ENCODE assay signal across 9 mouse cellular contexts in genomic region chr7:83564635-83565291, GRCm38 (mm10). TPM values are rescaled to one million over a fixed set of nuclear protein-coding genes. Genes with fewer than 3 reads are reported as not detected.
DNase-seq lines count a peak whose midpoint lies in the region; ATAC-seq lines count a peak whose summit lies in the region.
"Had no signal": no experiment of that assay in that cellular context is flagged by ENCODE, and none has a peak within 500 bp of the region (broad histone marks: within the 10 kb centered on the region; RNA-seq: fewer than 3 reads in every experiment).

No protein-coding gene starts in this region.

- peak; percentile 85 for ATAC-seq in kidney, embryonic 14.5 days (ENCODE audit: low FRiP score, low TSS enrichment)
- ATAC-seq in forebrain, embryonic 14.5 days, result no peak

- no peaks in the 10 kb centered on the region for H3K4me1 ChIP-seq in kidney, embryonic 14.5 days (ENCODE audit: control insufficient read depth, insufficient read depth, low read length)
- H3K4me1 ChIP-seq in forebrain, embryonic 14.5 days (ENCODE audit: control insufficient read depth, insufficient read depth, low read length), result no peaks in the 10 kb centered on the region

- no peak overlapping the region for H3K4me3 ChIP-seq in kidney, embryonic 14.5 days (ENCODE audit: low read length)
- no peak overlapping the region for H3K4me3 ChIP-seq in forebrain, embryonic 14.5 days (ENCODE audit: low read depth, low read length)
- H3K4me3 ChIP-seq: lung, embryonic 15.5 days had no signal

- no peaks in the 10 kb centered on the region for H3K9me3 ChIP-seq in kidney, embryonic 14.5 days (ENCODE audit: control insufficient read depth, low read length)
- H3K9me3 ChIP-seq in forebrain, embryonic 14.5 days (replicated peaks; ENCODE audit: control insufficient read depth, low read length), result no peaks in the 10 kb centered on the region
- H3K9me3 ChIP-seq: lung, embryonic 15.5 days had no signal

- WGBS in kidney, embryonic 14.5 days, result 33% methylated on average over 12 of the region's 12 CpGs
- WGBS in forebrain, embryonic 14.5 days, result 81% methylated on average over 12 of the region's 12 CpGs

- H3K27ac ChIP-seq in kidney, embryonic 14.5 days (ENCODE audit: low read depth, low read length), result peak overlapping the region; percentile 63
- H3K27ac ChIP-seq in forebrain, embryonic 14.5 days (ENCODE audit: low read depth, low read length), result no peak overlapping the region

- H3K4me2 ChIP-seq in kidney, embryonic 14.5 days (replicated peaks; ENCODE audit: low read depth, low read length), result no peak overlapping the region
- H3K4me2 ChIP-seq in forebrain, embryonic 14.5 days (ENCODE audit: low read length), result no peak overlapping the region
- H3K4me2 ChIP-seq: lung, embryonic 15.5 days had no signal

- DNase-seq in kidney, adult 11 months, result no peak
- DNase-seq in R1 (ENCODE audit: low read depth, low spot score), result peak; percentile 17
- DNase-seq in heart, postnatal 4 days, result peak; percentile 67
- DNase-seq in skeletal muscle tissue, adult 2 months (ENCODE audit: low read depth, low spot score), result peak; percentile 49
- DNase-seq in cerebellum, adult 18-20 months, result no peak
- DNase-seq in forebrain, embryonic 14.5 days (ENCODE audit: low spot score), result no peak
- DNase-seq in yolk sac, embryonic 10.5 days (ENCODE audit: low spot score), result no peak

- H3K27me3 ChIP-seq in kidney, embryonic 14.5 days (ENCODE audit: control insufficient read depth, insufficient read depth, low read length), result no peaks in the 10 kb centered on the region
- no peaks in the 10 kb centered on the region for H3K27me3 ChIP-seq in forebrain, embryonic 14.5 days (replicated peaks; ENCODE audit: control insufficient read depth, insufficient read depth, low read length)
- H3K27me3 ChIP-seq: lung, embryonic 15.5 days had no signal

- H3K36me3 ChIP-seq in kidney, embryonic 14.5 days (ENCODE audit: control insufficient read depth, insufficient read depth, low read length), result no peaks in the 10 kb centered on the region
- no peaks in the 10 kb centered on the region for H3K36me3 ChIP-seq in forebrain, embryonic 14.5 days (ENCODE audit: control insufficient read depth, insufficient read depth, low read length)
- H3K36me3 ChIP-seq: lung, embryonic 15.5 days had no signal

- no peak overlapping the region for H3K9ac ChIP-seq in kidney, embryonic 14.5 days (ENCODE audit: low read depth, low read length)
- no peak overlapping the region for H3K9ac ChIP-seq in forebrain, embryonic 14.5 days (ENCODE audit: low read length)
- H3K9ac ChIP-seq: lung, embryonic 15.5 days had no signal

RNA-seq across cellular contexts. Expression of gene Tmc3, which starts 20.0 kb away (rescaled TPM):
- 0.84 and 0.91 TPM in 2 replicates for polyA plus RNA-seq in kidney, embryonic 14.5 days (2014; fragmentation: Nextera tagmentation; extraction: Ambion mirVana)
- total RNA-seq in heart, postnatal 4 days (2021), result 1 to 10 TPM; 2.3 to 2.4 TPM
- polyA plus RNA-seq in forebrain, embryonic 14.5 days (2014; fragmentation: Nextera tagmentation; extraction: Ambion mirVana), result 0.14 and 0.23 TPM in 2 replicates

Comparison
In these comparisons a context has a peak if more than half of its experiments do, and no peak if none do; other contexts are left out.
1. DNase-seq: peak in R1 (single experiment), heart, postnatal 4 days (single experiment) and skeletal muscle tissue, adult 2 months (single experiment); none in kidney, adult 11 months (single experiment), cerebellum, adult 18-20 months (0 of 2), forebrain, embryonic 14.5 days (single experiment) and yolk sac, embryonic 10.5 days (single experiment).